Mouse (Mus musculus) G1E (cell line): Measurements from ENCODE around the gene Olfr1033.
"Not testable (repeated sequence)": the region's sequence is repeated elsewhere in the genome, so short reads cannot be mapped to it uniquely, and the experiment has no call there.

Experiments used
- CTCF ChIP-seq: IDR thresholded peaks from 2 replicates; pipeline ENCODE4 v1.5.1; 2012; ENCODE audit warnings: low read depth, low read length, inconsistent platforms, mixed read lengths
- GATA1 ChIP-seq: IDR thresholded peaks from 2 replicates; pipeline ENCODE4 v1.6.1; 2012; ENCODE audit warnings: borderline replicate concordance, low read length, inconsistent platforms, mixed read lengths
- GATA2 ChIP-seq: IDR thresholded peaks from 2 replicates; pipeline ENCODE4 v1.6.1; 2012; ENCODE audit warnings: low read depth, low read length, inconsistent platforms, borderline replicate concordance
- TAL1 ChIP-seq: conservative IDR thresholded peaks from 2 replicates; pipeline ENCODE4 v1.6.1; 2012; ENCODE audit warnings: low read depth, low read length, inconsistent platforms, mixed read lengths

- not testable (repeated sequence) for TF ChIP-seq CTCF, GATA1, TAL1, GATA2
Measured at GRCm38 (mm10) chr2:86021518-86021917, 1.1 kb downstream of the Olfr1033 start.
